Mouse (Mus musculus) embryonic facial prominence, embryonic 15.5 days (tissue): Measurements from ENCODE around the gene Clock. TPM values are rescaled to one million over a fixed set of nuclear protein-coding genes. Genes with fewer than 3 reads are reported as not detected.

ENCODE experiments used
- ATAC-seq: fragments of 200-750 bp; cut with Nextera tagmentation; 2 replicates; pipeline ENCODE4 v1.8.0; 2017; ENCODE audit warnings: low read depth, moderate TSS enrichment; ENCODE audit not compliant: insufficient number of reproducible peaks, low FRiP score, low TSS enrichment
- H3K27ac ChIP-seq: fragments of 300-500 bp; sonication (generic); replicated peaks from 2 replicates; pipeline ENCODE4 v1.5.1; 2015; ENCODE audit warnings: mild to moderate bottlenecking, inconsistent platforms
- H3K27me3 ChIP-seq: fragments of 300-500 bp; sonication (generic); 2 replicates; pipeline ENCODE4 v1.6.1; 2015; ENCODE audit warnings: inconsistent platforms
- H3K36me3 ChIP-seq: fragments of 300-500 bp; sonication (generic); 2 replicates; pipeline ENCODE4 v1.6.1; 2015; ENCODE audit warnings: mild to moderate bottlenecking, inconsistent platforms
- H3K4me1 ChIP-seq: fragments of 300-500 bp; sonication (generic); 2 replicates; pipeline ENCODE4 v1.6.1; 2015; ENCODE audit warnings: inconsistent platforms
- H3K4me2 ChIP-seq: fragments of 300-500 bp; sonication (generic); replicated peaks from 2 replicates; pipeline ENCODE4 v1.6.1; 2015; ENCODE audit warnings: mild to moderate bottlenecking, inconsistent platforms
- H3K4me3 ChIP-seq: fragments of 300-500 bp; sonication (generic); replicated peaks from 2 replicates; pipeline ENCODE4 v1.5.1; 2015; ENCODE audit warnings: mild to moderate bottlenecking, inconsistent platforms
- H3K9ac ChIP-seq: fragments of 300-500 bp; sonication (generic); 2 replicates; pipeline ENCODE4 v1.6.1; 2015; ENCODE audit warnings: inconsistent platforms
- H3K9me3 ChIP-seq: fragments of 300-500 bp; sonication (generic); replicated peaks from 2 replicates; pipeline ENCODE4 v1.6.1; 2016; ENCODE audit warnings: inconsistent platforms
- WGBS: fragments of 180-500 bp; shearing (Covaris S2); methylation state at CpG from one replicate; pipeline ENCODE4 v1.1.7; 2015; 5-methylcytosine and 5-hydroxymethylcytosine counted together
- polyA plus RNA-seq: library from polyadenylated mRNA; unstranded; fragments of >200 nt; fragmentation: Nextera tagmentation; extraction: Ambion mirVana; gene quantifications from 2 replicates; pipeline ENCODE4 v1.2.1, GENCODE M21; 2015

Clock gene
- polyA plus RNA-seq, 1 experiment from 2014 or later = 11.8 TPM

GRCm38 (mm10) chr5:76283890-76284289, 20.7 kb downstream of the Clock start:
- H3K4me2 ChIP-seq = no peak overlapping the region
- ATAC-seq = no peak

GRCm38 (mm10) chr5:76274977-76275376, 29.6 kb downstream of the Clock start:
- Histone ChIP-seq H3K36me3 (0 out of 2 replicates have a peak, but pooled peaks cover 3% of the 10 kb centered on the region), H3K27ac (no peak overlapping the region), H3K4me2 (no peak overlapping the region), H3K4me1 (no peaks in the 10 kb centered on the region), H3K27me3 (no peaks in the 10 kb centered on the region), H3K9me3 (no peaks in the 10 kb centered on the region), H3K9ac (no peak overlapping the region), H3K4me3 (no peak overlapping the region)
- no peak for ATAC-seq
- 79% methylated on average over 4 of the region's 4 CpGs for WGBS

More at GRCm38 (mm10) chr5:76283890-76284289, 20.7 kb downstream of the Clock start:
- Histone ChIP-seq H3K9ac (no peak overlapping the region), H3K27ac (no peak overlapping the region), H3K4me1 (peaks cover 5% of the 10 kb centered on the region; the same call in 1 of the 2 replicates), H3K4me3 (no peak overlapping the region), H3K9me3 (no peaks in the 10 kb centered on the region), H3K36me3 (no peaks in the 10 kb centered on the region), H3K27me3 (no peaks in the 10 kb centered on the region)
- WGBS = 84% methylated on average over 1 of the region's 1 CpGs

GRCm38 (mm10) chr5:76250948-76251347, 53.6 kb downstream of the Clock start:
- Histone ChIP-seq H3K9ac (no peak overlapping the region), H3K4me2 (no peak overlapping the region), H3K4me3 (no peak overlapping the region), H3K4me1 (no peaks in the 10 kb centered on the region), H3K9me3 (no peaks in the 10 kb centered on the region), H3K27ac (no peak overlapping the region), H3K27me3 (no peaks in the 10 kb centered on the region), H3K36me3 (peaks cover 4% of the 10 kb centered on the region; the same call in 1 of the 2 replicates)
- no peak for ATAC-seq
- WGBS = 89% methylated on average over 3 of the region's 3 CpGs

GRCm38 (mm10) chr5:76246539-76246938, 58.1 kb downstream of the Clock start:
- H3K9ac ChIP-seq = no peak overlapping the region
- no peaks in the 10 kb centered on the region for H3K9me3 ChIP-seq

GRCm38 (mm10) chr5:76245419-76245818, 59.2 kb downstream of the Clock start:
- Histone ChIP-seq H3K27me3 (no peaks in the 10 kb centered on the region), H3K4me2 (no peak overlapping the region), H3K36me3 (peaks cover 14% of the 10 kb centered on the region; the same call in 1 of the 2 replicates), H3K4me3 (no peak overlapping the region), H3K27ac (no peak overlapping the region), H3K9ac (no peak overlapping the region), H3K9me3 (no peaks in the 10 kb centered on the region), H3K4me1 (no peaks in the 10 kb centered on the region)
- WGBS = 91% methylated on average over 3 of the region's 3 CpGs
- ATAC-seq = no peak

More at GRCm38 (mm10) chr5:76246539-76246938, 58.1 kb downstream of the Clock start:
- Histone ChIP-seq H3K36me3 (peaks cover 14% of the 10 kb centered on the region; the same call in 1 of the 2 replicates), H3K4me2 (no peak overlapping the region), H3K27me3 (no peaks in the 10 kb centered on the region), H3K4me1 (no peaks in the 10 kb centered on the region), H3K27ac (no peak overlapping the region), H3K4me3 (no peak overlapping the region)
- no peak for ATAC-seq

- Histone ChIP-seq H3K9me3 (no peaks in the 10 kb centered on the region), H3K27ac (no peak overlapping the region), H3K4me3 (no peak overlapping the region), H3K27me3 (no peaks in the 10 kb centered on the region), H3K4me2 (no peak overlapping the region), H3K36me3 (peaks cover 14% of the 10 kb centered on the region; the same call in 1 of the 2 replicates), H3K9ac (no peak overlapping the region), H3K4me1 (no peaks in the 10 kb centered on the region)
- 94% methylated on average over 10 of the region's 10 CpGs for WGBS
- no peak for ATAC-seq
Measured at GRCm38 (mm10) chr5:76244430-76244829, 60.2 kb downstream of the Clock start.

GRCm38 (mm10) chr5:76243929-76244328, 60.7 kb downstream of the Clock start:
- no peak overlapping the region for H3K27ac ChIP-seq
- H3K4me1 ChIP-seq = no peaks in the 10 kb centered on the region
- no peak for ATAC-seq
- no peak overlapping the region for H3K4me2 ChIP-seq
- 93% methylated on average over 4 of the region's 4 CpGs for WGBS
- H3K4me3 ChIP-seq = no peak overlapping the region
- no peak overlapping the region for H3K9ac ChIP-seq
- no peaks in the 10 kb centered on the region for H3K27me3 ChIP-seq
- no peaks in the 10 kb centered on the region for H3K9me3 ChIP-seq
- peaks cover 14% of the 10 kb centered on the region; the same call in 1 of the 2 replicates for H3K36me3 ChIP-seq

- H3K9ac ChIP-seq = no peak overlapping the region
- H3K27ac ChIP-seq = no peak overlapping the region
- no peak overlapping the region for H3K4me3 ChIP-seq
- WGBS = 76% methylated on average over 3 of the region's 3 CpGs
- H3K9me3 ChIP-seq = no peaks in the 10 kb centered on the region
- H3K27me3 ChIP-seq = no peaks in the 10 kb centered on the region
- no peak for ATAC-seq
- H3K4me2 ChIP-seq = no peak overlapping the region
- peaks cover 14% of the 10 kb centered on the region; the same call in 1 of the 2 replicates for H3K36me3 ChIP-seq
- H3K4me1 ChIP-seq = no peaks in the 10 kb centered on the region
Measured at GRCm38 (mm10) chr5:76243274-76243673, 61.3 kb downstream of the Clock start.

GRCm38 (mm10) chr5:76231171-76231855, 73.3 kb downstream of the Clock start:
- peaks cover 51% of the 10 kb centered on the region for H3K36me3 ChIP-seq
- H3K4me1 ChIP-seq = no peaks in the 10 kb centered on the region
- WGBS = 91% methylated on average over 13 of the region's 13 CpGs
- no peak overlapping the region for H3K4me2 ChIP-seq
- no peak overlapping the region for H3K27ac ChIP-seq
- no peak overlapping the region for H3K4me3 ChIP-seq
- no peak for ATAC-seq
- no peaks in the 10 kb centered on the region for H3K27me3 ChIP-seq
- H3K9me3 ChIP-seq = no peaks in the 10 kb centered on the region
- H3K9ac ChIP-seq = no peak overlapping the region

GRCm38 (mm10) chr5:76216691-76217090, 87.9 kb downstream of the Clock start:
- ATAC-seq = no peak
- no peaks in the 10 kb centered on the region for H3K27me3 ChIP-seq
- peaks cover 21% of the 10 kb centered on the region for H3K36me3 ChIP-seq
- 74% methylated on average over 6 of the region's 6 CpGs for WGBS
- H3K4me2 ChIP-seq = no peak overlapping the region
- H3K4me1 ChIP-seq = no peaks in the 10 kb centered on the region
- no peak overlapping the region for H3K4me3 ChIP-seq
- H3K27ac ChIP-seq = no peak overlapping the region
- no peak overlapping the region for H3K9ac ChIP-seq
- H3K9me3 ChIP-seq = no peaks in the 10 kb centered on the region

GRCm38 (mm10) chr5:76208066-76208465, 96.5 kb downstream of the Clock start:
- Histone ChIP-seq H3K27ac (no peak overlapping the region), H3K9ac (no peak overlapping the region), H3K4me2 (no peak overlapping the region), H3K27me3 (no peaks in the 10 kb centered on the region), H3K4me1 (no peaks in the 10 kb centered on the region), H3K36me3 (peaks cover 68% of the 10 kb centered on the region), H3K4me3 (no peak overlapping the region), H3K9me3 (no peaks in the 10 kb centered on the region)
- 88% methylated on average over 5 of the region's 5 CpGs for WGBS
- no peak for ATAC-seq

- Histone ChIP-seq H3K9me3 (no peaks in the 10 kb centered on the region), H3K27ac (no peak overlapping the region), H3K27me3 (no peaks in the 10 kb centered on the region), H3K4me2 (no peak overlapping the region), H3K9ac (no peak overlapping the region), H3K4me3 (no peak overlapping the region), H3K4me1 (no peaks in the 10 kb centered on the region), H3K36me3 (peaks cover 73% of the 10 kb centered on the region)
- no peak for ATAC-seq
- WGBS = 91% methylated on average over 2 of the region's 2 CpGs
Measured at GRCm38 (mm10) chr5:76205886-76206285, 98.7 kb downstream of the Clock start.
